Mouse (Mus musculus): ENCODE measurements around the gene Tarbp1.

Tarbp1 gene

GRCm38 (mm10) chr8:126474299-126475187, at the start of gene Tarbp1:
Gene Tarbp1, minus strand, starts transcription at chr8:126475065.
- DNase-seq (ENCODE audit: low spot score in 2 of 2) = peak; percentile 85 to 90

DNA sequence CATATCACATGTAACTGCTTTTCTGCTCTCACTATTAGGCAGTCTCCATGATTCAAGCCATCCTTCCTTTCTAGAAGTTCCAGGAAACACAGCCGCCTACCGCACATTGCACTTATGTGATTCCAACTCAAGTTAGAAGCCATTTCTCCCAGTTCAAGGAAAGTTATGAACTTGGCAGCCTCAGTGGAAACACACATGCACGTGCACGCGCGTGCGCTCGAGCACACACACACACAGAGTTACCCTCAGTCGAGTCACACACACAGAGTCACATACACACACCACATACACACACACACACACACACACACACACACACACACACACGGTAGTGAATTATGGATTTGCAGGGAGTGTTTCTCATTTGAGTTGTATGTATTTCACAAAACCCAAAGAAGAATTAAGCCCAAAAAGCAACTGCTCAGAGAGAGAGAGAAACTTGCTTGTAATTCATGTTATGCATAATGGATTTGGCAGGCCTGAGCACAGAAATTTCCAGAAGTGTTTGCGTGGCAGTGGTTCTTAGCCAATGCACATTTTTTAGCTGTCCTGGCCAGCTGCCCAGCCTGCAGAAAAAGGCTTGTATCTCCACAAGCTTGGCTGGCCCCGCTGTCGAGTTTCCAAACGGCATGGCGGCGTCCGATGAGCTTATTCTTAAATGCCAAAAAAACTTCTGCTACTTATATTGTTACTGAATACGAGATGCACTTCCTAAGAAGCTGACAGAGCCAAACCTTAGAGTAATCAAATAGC, 49.5 kb upstream of the Tarbp1 start:
- DNase-seq (ENCODE audit: low spot score in 2 of 2) = peak; percentile 82 to 86

- DNase-seq (ENCODE audit: low spot score in 2 of 2) = no peak
These were observed 48.3 kb upstream of the Tarbp1 start for GRCm38 (mm10) chr8:126523060-126523574.

GRCm38 (mm10) chr8:126519447-126519975, 44.6 kb upstream of the Tarbp1 start:
- DNase-seq (ENCODE audit: low spot score in 2 of 2) = no peak

DNA sequence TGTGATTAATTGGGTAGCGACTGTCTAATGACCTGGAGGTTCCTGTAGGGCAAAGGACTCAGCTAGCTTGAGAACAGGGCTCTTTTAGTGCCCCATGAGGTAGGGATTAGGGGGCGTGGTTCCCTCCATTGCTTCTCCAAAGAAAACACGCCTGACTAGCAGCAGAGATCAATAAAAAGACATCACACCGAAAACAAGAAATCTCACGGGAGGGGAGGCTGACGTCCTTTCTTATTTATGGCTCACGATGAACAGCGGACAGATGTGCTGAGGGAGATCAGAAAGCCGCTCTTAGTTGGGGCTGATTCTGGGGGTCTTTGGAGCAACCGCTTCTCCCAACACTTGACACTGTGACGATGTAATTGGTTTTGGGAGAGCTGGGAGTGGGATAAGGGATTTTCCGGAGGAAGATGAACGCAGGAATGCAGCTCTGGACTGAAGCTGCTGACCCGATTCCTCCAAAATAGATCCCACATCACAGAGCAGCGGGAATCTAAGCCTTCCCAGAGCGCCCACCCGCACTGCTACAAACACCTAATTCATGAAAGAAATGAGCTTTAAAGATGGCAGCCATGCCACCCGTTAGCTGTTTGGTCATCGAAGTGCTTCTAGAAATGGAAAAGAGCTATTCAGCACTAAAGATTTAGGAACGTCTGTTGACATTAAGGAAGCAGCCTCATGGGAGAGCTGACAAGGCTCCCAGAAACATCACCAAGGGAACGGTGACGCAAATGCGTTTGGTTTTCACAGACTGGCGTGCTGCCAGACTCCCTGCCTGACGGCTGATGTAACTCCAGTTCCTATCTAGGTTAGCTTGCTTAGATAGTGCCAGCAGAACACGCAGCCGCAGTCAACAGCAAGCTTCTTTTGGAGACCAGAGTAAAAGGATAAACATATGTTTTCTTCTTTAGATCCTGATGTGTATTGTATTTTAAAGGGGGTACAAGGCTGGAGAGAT, 42.0 kb upstream of the Tarbp1 start:
- DNase-seq (ENCODE audit: low spot score in 2 of 2) = peak; percentile 99

DNA sequence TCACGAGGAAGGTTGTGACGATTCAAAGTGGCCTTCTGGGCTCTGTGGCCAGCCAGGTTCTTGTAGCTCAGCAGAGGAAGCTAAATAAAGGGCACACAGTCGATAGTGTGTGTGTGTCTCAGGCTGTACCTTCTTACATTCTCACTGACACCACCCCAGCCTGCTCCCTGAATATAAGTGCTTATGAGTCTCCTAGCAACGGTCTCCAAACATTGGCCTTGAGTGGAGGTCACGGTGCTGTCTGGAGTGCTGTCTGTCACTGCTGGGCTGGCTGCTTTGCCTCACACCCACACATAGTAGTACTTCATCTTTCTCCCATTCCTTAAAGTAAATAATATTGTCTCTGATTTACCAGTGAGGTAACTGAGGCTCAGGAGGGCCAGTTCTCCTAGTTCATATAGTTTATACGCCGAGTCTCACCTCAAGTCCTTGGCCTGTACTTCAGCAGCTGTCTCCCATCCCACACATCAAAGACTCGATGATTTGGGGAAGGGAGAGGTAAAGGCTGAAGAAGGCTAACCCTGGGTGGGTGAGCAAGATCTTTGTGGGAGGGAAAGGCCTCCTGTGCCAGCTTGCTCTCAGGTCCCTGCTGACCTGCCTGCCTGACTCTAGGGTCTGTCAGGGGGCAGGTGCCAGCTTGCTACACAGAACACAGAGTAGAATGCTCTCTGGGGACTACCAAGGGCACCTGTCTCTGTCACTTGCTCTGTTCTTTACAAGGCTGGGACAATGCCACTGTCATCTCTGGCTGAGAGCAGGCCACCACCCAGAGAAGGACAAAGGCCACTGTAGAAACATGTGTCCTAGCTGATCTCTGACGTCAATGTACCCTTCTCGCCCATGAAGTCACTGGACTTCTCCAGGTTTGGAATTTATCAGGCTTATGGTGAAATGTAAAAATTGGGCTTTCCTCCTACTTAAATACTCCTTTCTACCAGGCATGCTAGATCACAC, 39.4 kb upstream of the Tarbp1 start:
- DNase-seq (ENCODE audit: low spot score in 2 of 2) = no peak

DNA sequence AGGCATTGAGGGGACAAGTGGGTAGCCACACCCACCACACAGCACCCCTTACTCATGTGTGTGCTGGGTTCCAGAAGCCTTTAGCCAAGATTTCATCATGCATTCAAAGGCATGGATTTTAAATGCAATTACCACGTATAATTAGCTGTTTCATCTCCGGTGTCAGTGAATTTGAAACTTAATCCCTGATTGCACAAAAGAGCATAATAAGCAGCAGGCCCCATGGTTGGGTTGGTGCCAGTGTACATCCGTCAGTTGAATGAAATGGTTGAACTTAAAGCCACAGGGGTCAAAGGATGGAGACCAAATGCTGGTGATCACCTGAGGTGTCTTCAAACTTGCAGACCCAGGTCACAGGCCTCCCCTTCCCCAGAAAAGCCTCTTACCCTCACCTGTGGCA, 36.0 kb upstream of the Tarbp1 start:
- no peak for DNase-seq (ENCODE audit: low spot score in 2 of 2)

DNA sequence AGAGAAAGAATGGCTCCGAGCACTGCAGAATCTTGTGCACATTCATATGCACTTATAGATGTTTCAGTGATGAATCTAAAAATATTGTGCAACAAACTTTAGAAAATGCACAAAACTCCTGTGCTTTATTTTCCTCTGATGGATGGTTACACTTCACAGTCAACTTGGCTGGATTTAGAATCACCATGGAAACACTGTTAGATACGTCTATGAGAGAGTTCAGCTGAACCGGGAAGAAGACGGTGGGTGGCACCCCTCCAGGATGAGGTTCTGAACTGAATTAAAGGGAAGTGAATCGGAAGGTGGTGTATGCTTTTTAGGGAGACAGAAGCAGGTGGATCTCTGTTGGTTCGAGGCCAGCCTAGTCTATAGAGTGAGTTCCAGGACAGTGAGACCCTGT, 34.8 kb upstream of the Tarbp1 start:
- peak; percentile 47 to 56 for DNase-seq (ENCODE audit: low spot score in 2 of 2)

DNA sequence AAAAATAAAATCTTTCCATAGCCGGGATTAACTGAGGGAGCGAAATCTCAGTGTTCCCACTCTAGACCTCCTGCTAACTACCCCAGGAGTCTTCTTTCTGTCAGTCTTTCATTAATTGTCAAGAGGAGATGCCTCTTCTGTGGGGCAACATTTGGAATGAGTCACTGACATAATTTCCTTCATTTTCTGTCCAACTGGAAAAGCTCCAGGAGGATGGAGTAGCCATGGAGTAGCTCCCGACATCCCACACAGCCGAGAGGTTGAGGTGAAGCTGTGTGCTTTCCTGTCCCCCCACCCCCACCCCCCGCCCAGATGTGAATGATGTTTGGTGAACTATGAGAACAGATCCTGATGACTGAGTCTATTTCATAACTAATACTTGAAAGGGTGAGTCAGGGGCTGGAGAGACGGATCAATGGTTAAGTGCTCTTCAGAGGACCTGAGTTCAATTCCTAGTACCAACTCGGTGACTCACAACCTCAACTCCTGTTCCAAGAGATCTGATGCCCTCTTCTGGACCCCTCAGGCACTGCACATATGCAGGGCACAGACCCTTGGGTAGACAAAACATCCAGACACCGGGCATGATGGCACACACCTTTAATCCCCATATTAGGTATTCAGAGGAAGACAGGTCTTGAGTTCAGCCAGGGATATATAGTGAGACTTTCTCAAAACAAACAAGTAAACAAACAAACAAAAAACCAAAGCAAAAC, 34.2 kb upstream of the Tarbp1 start:
- DNase-seq (ENCODE audit: low spot score in 2 of 2) = no peak

- no peak for DNase-seq (ENCODE audit: low spot score in 2 of 2)
These were observed 33.4 kb upstream of the Tarbp1 start for GRCm38 (mm10) chr8:126508221-126508620.

- no peak for DNase-seq (ENCODE audit: low spot score in 2 of 2)
These were observed 29.8 kb upstream of the Tarbp1 start for GRCm38 (mm10) chr8:126504492-126505182.

DNA sequence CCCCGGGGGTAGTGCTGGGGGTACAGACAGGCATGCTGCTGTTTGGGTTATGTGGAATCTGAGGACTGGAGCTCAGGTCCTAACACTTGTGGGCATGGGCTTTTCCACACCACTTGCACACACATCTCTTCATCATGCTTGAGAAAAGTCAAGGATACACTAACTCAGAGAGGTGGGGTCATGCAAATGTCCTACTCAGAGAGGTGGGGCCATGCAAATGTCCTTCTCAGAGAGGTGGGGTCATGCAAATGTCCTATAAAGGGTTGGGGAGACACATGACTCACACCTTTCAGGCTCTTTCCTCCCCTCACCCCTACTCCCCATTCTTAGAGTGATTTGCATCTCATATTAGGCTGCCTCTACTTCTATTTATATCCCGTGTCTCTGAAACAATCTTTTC, 27.9 kb upstream of the Tarbp1 start:
- DNase-seq (ENCODE audit: low spot score in 2 of 2) = no peak

DNA sequence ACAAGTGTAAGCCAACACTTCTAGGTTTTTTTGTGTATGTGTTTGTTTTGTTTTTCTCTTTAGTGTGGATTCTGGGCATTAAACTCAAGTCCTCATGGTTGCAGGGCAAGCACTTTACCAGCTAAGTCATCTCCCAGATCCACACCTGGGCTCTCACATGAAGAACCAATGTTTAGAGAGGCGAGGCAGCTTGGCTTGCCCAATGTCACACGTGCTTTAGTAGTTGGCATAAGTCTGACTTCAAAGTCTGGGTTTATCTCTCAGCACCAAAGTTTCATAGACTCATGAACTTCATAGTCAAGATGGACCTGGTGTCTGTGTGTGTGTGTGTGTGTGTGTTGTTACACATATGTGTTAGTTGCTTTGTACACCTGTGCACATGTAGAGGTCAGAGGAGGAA, 24.5 kb upstream of the Tarbp1 start:
- no peak for DNase-seq (ENCODE audit: low spot score in 2 of 2)

DNA sequence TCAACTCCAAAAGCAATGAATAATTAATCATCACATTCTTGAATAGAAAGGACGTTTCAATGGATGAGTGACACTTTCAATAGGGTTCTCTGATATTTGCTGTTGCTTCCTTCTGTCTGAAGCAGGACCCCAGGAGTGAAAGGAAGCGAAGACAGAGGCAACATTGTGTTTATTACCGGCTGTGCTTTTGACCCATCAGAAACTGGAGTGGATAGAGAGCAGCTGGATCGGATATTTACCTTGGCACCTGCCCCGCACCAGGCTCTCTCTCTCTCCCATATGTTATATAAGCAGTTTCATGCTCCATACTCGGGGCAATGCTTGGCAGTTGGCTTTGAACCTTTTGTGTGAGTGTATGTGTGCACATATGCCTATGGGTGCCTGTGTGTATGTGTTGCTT, 23.6 kb upstream of the Tarbp1 start:
- DNase-seq (ENCODE audit: low spot score in 2 of 2) = no peak

DNA sequence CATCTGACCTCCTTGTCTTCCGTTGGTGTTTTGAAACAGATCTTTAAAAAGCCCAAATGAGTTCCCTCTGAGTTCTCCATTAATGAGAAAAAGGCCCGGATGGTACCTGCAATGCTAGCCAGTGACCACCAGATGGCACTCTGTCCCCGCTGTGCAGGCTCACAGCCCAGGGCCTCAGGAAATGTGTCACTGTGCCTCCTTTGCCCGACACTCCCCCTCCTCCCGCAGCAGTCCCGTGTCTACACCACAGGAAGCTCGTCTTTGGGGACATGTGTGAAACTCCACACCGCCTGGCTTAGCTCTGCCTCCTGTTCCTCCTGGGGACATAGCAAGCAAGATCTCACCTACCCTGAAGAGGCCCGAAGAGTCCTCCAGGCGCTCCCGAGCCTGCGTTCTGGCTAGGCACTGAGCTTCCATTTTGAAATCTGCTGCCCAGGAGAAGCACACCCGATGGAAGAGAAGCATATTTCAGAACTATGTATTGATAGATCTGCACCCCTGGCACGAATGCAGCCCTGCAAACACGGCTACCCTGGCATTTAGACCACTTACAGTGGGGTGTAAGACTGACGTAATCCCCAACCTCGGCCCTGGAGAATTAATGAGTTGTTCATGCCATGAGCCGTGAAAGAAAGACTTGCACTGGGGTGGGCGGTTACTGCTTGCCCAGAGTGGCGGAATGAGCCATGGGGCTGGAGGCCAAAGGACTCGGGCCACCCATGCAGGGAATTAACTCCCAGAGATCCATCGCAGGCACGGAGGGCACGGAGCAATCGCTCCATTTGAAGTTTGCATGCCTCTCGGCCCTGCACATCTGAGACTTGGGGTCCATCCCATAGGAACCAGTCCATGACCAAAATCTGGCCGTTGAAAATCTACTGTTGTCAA, 22.9 kb upstream of the Tarbp1 start:
- peak; percentile 96 to 97 for DNase-seq (ENCODE audit: low spot score in 2 of 2)

DNA sequence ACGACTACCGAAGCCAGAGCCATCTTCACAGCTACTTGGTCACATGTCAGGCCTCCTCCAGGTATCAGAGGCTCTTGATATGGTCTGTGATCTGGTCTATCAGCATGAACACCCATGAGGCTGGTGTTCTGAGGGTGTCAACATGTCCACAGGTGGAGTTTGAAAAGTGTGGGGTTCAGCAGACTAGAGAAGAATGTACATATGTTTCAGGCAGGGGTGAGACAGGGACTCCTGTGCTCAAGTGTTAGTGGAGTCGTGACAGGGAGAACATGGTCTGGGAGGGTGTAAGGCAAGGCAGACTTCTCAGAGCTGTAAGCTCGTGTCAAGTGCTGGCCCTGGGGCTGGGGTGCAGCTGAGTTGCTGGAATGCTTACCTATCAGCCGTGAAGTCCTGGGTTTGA, 22.1 kb upstream of the Tarbp1 start:
- no peak for DNase-seq (ENCODE audit: low spot score in 2 of 2)

GRCm38 (mm10) chr8:126495461-126495860, 20.6 kb upstream of the Tarbp1 start:
- DNase-seq (ENCODE audit: low spot score in 2 of 2) = no peak
